Mouse (Mus musculus): ENCODE results near the gene Zfp969. TPM values are rescaled to one million over a fixed set of nuclear protein-coding genes. Genes with fewer than 3 reads are reported as not detected.

Gene Zfp969
- not detected in 2 replicates for polyA plus RNA-seq (2012; rRNA removed)

DNA sequence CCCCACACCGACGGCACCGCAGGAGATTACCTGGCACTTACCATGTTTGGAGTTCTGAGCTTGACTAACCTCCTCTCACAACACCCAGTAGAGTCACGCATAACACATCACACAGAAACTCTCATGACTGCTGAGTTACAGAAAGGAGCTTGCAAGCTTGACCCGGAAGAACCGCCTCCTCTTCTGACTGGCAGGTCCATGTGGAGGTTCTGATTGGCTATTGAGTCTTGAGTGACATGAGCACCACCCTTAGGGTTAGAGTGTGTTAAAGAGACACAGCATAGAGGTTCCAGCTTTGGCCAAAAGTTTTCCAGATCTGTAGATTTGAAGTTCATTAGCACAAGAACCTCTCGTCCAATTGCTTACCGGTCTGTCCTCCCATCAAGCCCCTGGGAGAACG, at the start of gene Zfp969:
Gene Zfp969, minus strand, starts transcription at position 101 of the 400 bp plus-strand sequence.

DNA sequence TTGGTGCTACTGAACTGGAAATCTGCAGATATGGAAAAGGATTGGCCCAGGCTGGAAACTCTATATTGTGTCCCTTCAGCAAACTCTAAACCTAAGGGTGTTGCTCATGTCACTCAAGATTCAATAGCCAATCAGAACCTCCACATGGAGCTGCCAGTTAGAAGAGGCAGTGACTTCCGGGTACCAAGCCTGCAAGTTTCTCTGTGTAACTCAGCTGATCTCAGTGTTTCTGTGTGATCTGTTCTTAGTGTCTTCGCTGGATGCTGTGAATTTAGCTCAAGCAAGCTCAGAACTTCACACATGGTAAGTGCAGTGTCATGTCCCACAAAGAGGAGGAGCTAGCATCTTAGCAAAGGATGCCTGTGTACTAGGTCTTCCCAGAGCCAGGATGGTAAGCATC, 37.8 kb upstream of the Zfp969 start, which contains the start of gene Gm2007:
Gene Gm2007, plus strand, starts transcription at position 301 of the 400 bp plus-strand sequence.

DNA sequence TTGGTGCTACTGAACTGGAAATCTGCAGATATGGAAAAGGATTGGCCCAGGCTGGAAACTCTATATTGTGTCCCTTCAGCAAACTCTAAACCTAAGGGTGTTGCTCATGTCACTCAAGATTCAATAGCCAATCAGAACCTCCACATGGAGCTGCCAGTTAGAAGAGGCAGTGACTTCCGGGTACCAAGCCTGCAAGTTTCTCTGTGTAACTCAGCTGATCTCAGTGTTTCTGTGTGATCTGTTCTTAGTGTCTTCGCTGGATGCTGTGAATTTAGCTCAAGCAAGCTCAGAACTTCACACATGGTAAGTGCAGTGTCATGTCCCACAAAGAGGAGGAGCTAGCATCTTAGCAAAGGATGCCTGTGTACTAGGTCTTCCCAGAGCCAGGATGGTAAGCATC, 59.8 kb downstream of the Zfp969 start, which contains the start of gene Gm11007:
Gene Gm11007, plus strand, starts transcription at position 301 of the 400 bp plus-strand sequence.

Other genes with a start within 250 kb of the Zfp969 start
- gene Zfp965, start 233.7 kb downstream of the Zfp969 start, polyA plus RNA-seq (2012; rRNA removed): 3.6 and 3.9 TPM in 2 replicates
- not detected in 2 replicates for gene Gm11007, start 59.7 kb downstream of the Zfp969 start, polyA plus RNA-seq (2012; rRNA removed)
- not detected in 2 replicates for gene Gm2007, start 37.9 kb upstream of the Zfp969 start, polyA plus RNA-seq (2012; rRNA removed)
- gene Gm14288, start 97.4 kb upstream of the Zfp969 start, polyA plus RNA-seq (2012; rRNA removed): 4.3 and 4.4 TPM in 2 replicates
- gene Gm6710, start 165.6 kb upstream of the Zfp969 start, polyA plus RNA-seq (2012; rRNA removed): 7.8 TPM in 2 replicates
- gene Zfp966, start 227.5 kb upstream of the Zfp969 start, polyA plus RNA-seq (2012; rRNA removed): 5.7 and 6.1 TPM in 2 replicates